Mouse (Mus musculus): Measurements from ENCODE around the gene Klhl36. TPM values are rescaled to one million over a fixed set of nuclear protein-coding genes. Genes with fewer than 3 reads are reported as not detected.

The Klhl36 gene
- polyA plus RNA-seq, 1 experiment from 2014 or later = 7.7 TPM

- Histone ChIP-seq H3K36me3 (peaks cover 8% of the 10 kb centered on the region; the same call in 1 of the 2 replicates), H3K27ac (peak overlapping the region; percentile 66), H3K9me3 (replicated peaks) (no peaks in the 10 kb centered on the region), H3K4me1 (peaks cover 75% of the 10 kb centered on the region), H3K4me3 (no peak overlapping the region), H3K4me2 (peak overlapping the region; percentile 41), H3K27me3 (replicated peaks) (no peaks in the 10 kb centered on the region), H3K9ac (no peak overlapping the region; the same call in 1 of the 2 replicates)
- ATAC-seq = no peak
- WGBS (ENCODE audit: insufficient replicate concordance) = 13% methylated on average over 5 of the region's 5 CpGs
Measured at GRCm38 (mm10) chr8:119826982-119827381, 35.1 kb upstream of the Klhl36 start.

GRCm38 (mm10) chr8:119827721-119828153, 34.3 kb upstream of the Klhl36 start:
- no peak for ATAC-seq
- Histone ChIP-seq H3K9me3 (replicated peaks) (no peaks in the 10 kb centered on the region), H3K27ac (peak overlapping the region; percentile 66), H3K36me3 (peaks cover under 1% of the 10 kb centered on the region; the same call in 1 of the 2 replicates), H3K4me1 (peaks cover 83% of the 10 kb centered on the region), H3K4me2 (peak overlapping the region; percentile 41; the same call in 1 of the 2 replicates), H3K4me3 (no peak overlapping the region), H3K27me3 (replicated peaks) (no peaks in the 10 kb centered on the region), H3K9ac (peak overlapping the region; percentile 15; the same call in 1 of the 2 replicates)
- WGBS (ENCODE audit: insufficient replicate concordance) = 33% methylated on average over 4 of the region's 4 CpGs

GRCm38 (mm10) chr8:119829015-119829414, 33.1 kb upstream of the Klhl36 start:
- Histone ChIP-seq H3K27ac (no peak overlapping the region), H3K36me3 (peaks cover 4% of the 10 kb centered on the region; the same call in 1 of the 2 replicates), H3K4me3 (no peak overlapping the region), H3K27me3 (replicated peaks) (no peaks in the 10 kb centered on the region), H3K9ac (no peak overlapping the region), H3K4me2 (peak overlapping the region; percentile 21), H3K4me1 (peaks cover 96% of the 10 kb centered on the region), H3K9me3 (replicated peaks) (no peaks in the 10 kb centered on the region)
- peak; percentile 25; the same call in 1 of the 2 replicates for ATAC-seq
- 23% methylated on average over 10 of the region's 10 CpGs for WGBS (ENCODE audit: insufficient replicate concordance)

GRCm38 (mm10) chr8:119829420-119829819, 32.6 kb upstream of the Klhl36 start:
- no peak overlapping the region for H3K27ac ChIP-seq

GRCm38 (mm10) chr8:119829870-119830580, 32.0 kb upstream of the Klhl36 start:
- no peak for ATAC-seq

More at GRCm38 (mm10) chr8:119829420-119829819, 32.6 kb upstream of the Klhl36 start:
- H3K4me2 ChIP-seq = peak overlapping the region; percentile 21
- ATAC-seq = no peak
- no peaks in the 10 kb centered on the region for H3K27me3 ChIP-seq (replicated peaks)
- peaks cover 6% of the 10 kb centered on the region; the same call in 1 of the 2 replicates for H3K36me3 ChIP-seq
- no peaks in the 10 kb centered on the region for H3K9me3 ChIP-seq (replicated peaks)
- H3K9ac ChIP-seq = no peak overlapping the region
- peaks cover 100% of the 10 kb centered on the region for H3K4me1 ChIP-seq
- 52% methylated on average over 13 of the region's 13 CpGs for WGBS (ENCODE audit: insufficient replicate concordance)
- H3K4me3 ChIP-seq = no peak overlapping the region

GRCm38 (mm10) chr8:119830589-119830988, 31.5 kb upstream of the Klhl36 start:
- Histone ChIP-seq H3K36me3 (peaks cover 6% of the 10 kb centered on the region; the same call in 1 of the 2 replicates), H3K4me3 (no peak overlapping the region), H3K4me2 (no peak overlapping the region), H3K9ac (no peak overlapping the region), H3K27me3 (replicated peaks) (no peaks in the 10 kb centered on the region), H3K9me3 (replicated peaks) (no peaks in the 10 kb centered on the region), H3K27ac (no peak overlapping the region), H3K4me1 (peaks cover 97% of the 10 kb centered on the region)
- WGBS (ENCODE audit: insufficient replicate concordance) = 48% methylated on average over 7 of the region's 7 CpGs
- no peak for ATAC-seq

More at GRCm38 (mm10) chr8:119829870-119830580, 32.0 kb upstream of the Klhl36 start:
- Histone ChIP-seq H3K4me2 (no peak overlapping the region), H3K9ac (no peak overlapping the region), H3K27me3 (replicated peaks) (no peaks in the 10 kb centered on the region), H3K4me1 (peaks cover 100% of the 10 kb centered on the region), H3K27ac (no peak overlapping the region), H3K9me3 (replicated peaks) (no peaks in the 10 kb centered on the region), H3K4me3 (no peak overlapping the region), H3K36me3 (peaks cover 6% of the 10 kb centered on the region; the same call in 1 of the 2 replicates)
- WGBS (ENCODE audit: insufficient replicate concordance) = 68% methylated on average over 16 of the region's 16 CpGs

GRCm38 (mm10) chr8:119831336-119831995, 30.6 kb upstream of the Klhl36 start:
- Histone ChIP-seq H3K4me1 (peaks cover 89% of the 10 kb centered on the region), H3K9me3 (replicated peaks) (no peaks in the 10 kb centered on the region), H3K4me3 (no peak overlapping the region), H3K27ac (peak overlapping the region; percentile 46; the same call in 1 of the 2 replicates), H3K4me2 (peak overlapping the region; percentile 1; the same call in 1 of the 2 replicates), H3K27me3 (replicated peaks) (0 out of 2 replicates have a peak, but pooled peaks cover 4% of the 10 kb centered on the region), H3K9ac (no peak overlapping the region), H3K36me3 (peaks cover 6% of the 10 kb centered on the region)
- 32% methylated on average over 20 of the region's 20 CpGs for WGBS (ENCODE audit: insufficient replicate concordance)
- peak; percentile 48 for ATAC-seq

GRCm38 (mm10) chr8:119832101-119832617, 29.9 kb upstream of the Klhl36 start:
- Histone ChIP-seq H3K27ac (peak overlapping the region; percentile 46), H3K4me2 (peak overlapping the region; percentile 1; the same call in 1 of the 2 replicates), H3K4me1 (peaks cover 88% of the 10 kb centered on the region), H3K4me3 (no peak overlapping the region), H3K9me3 (replicated peaks) (no peaks in the 10 kb centered on the region), H3K9ac (no peak overlapping the region), H3K36me3 (peaks cover 10% of the 10 kb centered on the region), H3K27me3 (replicated peaks) (0 out of 2 replicates have a peak, but pooled peaks cover 4% of the 10 kb centered on the region)
- 60% methylated on average over 7 of the region's 7 CpGs for WGBS (ENCODE audit: insufficient replicate concordance)
- no peak for ATAC-seq

GRCm38 (mm10) chr8:119832931-119833330, 29.1 kb upstream of the Klhl36 start:
- H3K4me3 ChIP-seq = no peak overlapping the region
- no peaks in the 10 kb centered on the region for H3K9me3 ChIP-seq (replicated peaks)
- H3K4me2 ChIP-seq = peak overlapping the region; percentile 23
- ATAC-seq = no peak
- peaks cover 88% of the 10 kb centered on the region for H3K4me1 ChIP-seq
- peak overlapping the region; percentile 6; the same call in 1 of the 2 replicates for H3K9ac ChIP-seq
- H3K36me3 ChIP-seq = peaks cover 10% of the 10 kb centered on the region
- H3K27ac ChIP-seq = peak overlapping the region; percentile 46
- peaks cover 4% of the 10 kb centered on the region; the same call in 1 of the 2 replicates for H3K27me3 ChIP-seq (replicated peaks)
- 24% methylated on average over 5 of the region's 5 CpGs for WGBS (ENCODE audit: insufficient replicate concordance)

- Histone ChIP-seq H3K27me3 (replicated peaks) (peaks cover 18% of the 10 kb centered on the region), H3K9ac (no peak overlapping the region), H3K4me3 (no peak overlapping the region), H3K4me2 (no peak overlapping the region), H3K4me1 (peaks cover 87% of the 10 kb centered on the region), H3K27ac (no peak overlapping the region), H3K9me3 (replicated peaks) (no peaks in the 10 kb centered on the region), H3K36me3 (peaks cover 10% of the 10 kb centered on the region)
- WGBS (ENCODE audit: insufficient replicate concordance) = 74% methylated on average over 6 of the region's 6 CpGs
- no peak for ATAC-seq
Measured at GRCm38 (mm10) chr8:119834676-119835075, 27.4 kb upstream of the Klhl36 start.

- no peak overlapping the region for H3K27ac ChIP-seq
- peaks cover 10% of the 10 kb centered on the region for H3K36me3 ChIP-seq
- H3K4me3 ChIP-seq = no peak overlapping the region
- no peak for ATAC-seq
- WGBS (ENCODE audit: insufficient replicate concordance) = 73% methylated on average over 5 of the region's 5 CpGs
- no peaks in the 10 kb centered on the region for H3K9me3 ChIP-seq (replicated peaks)
- H3K9ac ChIP-seq = no peak overlapping the region
- H3K4me2 ChIP-seq = no peak overlapping the region
- peaks cover 22% of the 10 kb centered on the region for H3K27me3 ChIP-seq (replicated peaks)
- peaks cover 87% of the 10 kb centered on the region for H3K4me1 ChIP-seq
Measured at GRCm38 (mm10) chr8:119835270-119835669, 26.8 kb upstream of the Klhl36 start.
